Mouse (Mus musculus): Measurements from ENCODE around the gene Hist2h3c2. TPM values are rescaled to one million over a fixed set of nuclear protein-coding genes. Genes with fewer than 3 reads are reported as not detected.
"Not testable (repeated sequence)": the region's sequence is repeated elsewhere in the genome, so short reads cannot be mapped to it uniquely, and the experiment has no call there.

Hist2h3c2 gene
- 5.8 and 8.0 TPM in 2 replicates for polyA plus RNA-seq (2014; fragmentation: Nextera tagmentation; extraction: Ambion mirVana)

DNA sequence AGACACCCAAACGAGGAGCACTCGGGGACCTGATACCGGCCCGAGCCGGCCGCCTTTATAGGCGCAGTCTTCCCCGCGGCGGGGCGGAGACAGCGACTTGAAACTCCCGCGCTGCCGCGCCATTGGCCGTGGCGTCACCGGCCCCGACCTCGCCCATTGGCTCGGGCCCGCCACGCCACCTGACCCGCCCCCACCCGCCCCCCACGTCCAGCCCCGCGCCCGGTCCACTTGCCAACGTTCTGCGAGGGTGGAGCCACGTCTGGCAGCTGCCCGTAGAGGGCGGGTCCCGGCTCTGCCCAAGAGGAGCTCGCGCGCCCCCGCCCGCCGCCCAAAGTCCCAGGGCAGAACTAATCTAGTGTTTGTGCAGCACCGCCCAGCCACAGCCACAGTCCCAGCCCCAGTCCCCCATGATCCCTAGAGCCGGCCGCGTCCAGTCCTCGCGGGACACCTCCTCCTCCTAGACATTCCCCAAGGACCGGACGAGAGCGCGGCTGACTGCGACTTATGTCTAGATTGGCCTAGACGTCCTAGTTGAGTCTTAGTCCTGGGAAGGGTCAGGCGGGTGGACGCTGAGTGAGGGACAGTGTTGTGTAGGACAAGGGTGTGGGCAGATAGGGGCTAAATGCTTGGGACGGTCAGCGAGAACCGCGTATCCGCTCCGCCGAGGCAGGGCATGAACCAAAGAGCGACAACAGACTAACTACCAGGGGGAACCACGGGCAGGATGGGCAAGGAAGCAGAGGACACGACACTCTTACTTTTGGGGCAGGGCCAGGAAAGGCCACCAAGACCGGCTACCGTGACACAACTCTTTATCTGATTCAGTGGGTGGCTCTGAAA, at the start of gene Hist2h3c2:
Hist2h3c2 (minus strand) TSS at position 174 of the 840 bp plus-strand sequence.
- Histone ChIP-seq H3K4me1 (replicated peaks; ENCODE audit: control insufficient read depth, insufficient read depth, low read length) (peaks cover 16% of the 10 kb centered on the region), H3K4me3 (ENCODE audit: low read depth, low read length) (peak within 1 kb of the TSS; percentile 52), H3K9ac (ENCODE audit: low read depth, low read length) (peak within 1 kb of the TSS; percentile 76), H3K4me2 (peak within 1 kb of the TSS; percentile 81), H3K27ac (ENCODE audit: low read depth, low read length) (peak within 1 kb of the TSS; percentile 89)
- not testable (repeated sequence) for H3K27me3 ChIP-seq (replicated peaks; ENCODE audit: control insufficient read depth, insufficient read depth, low read length); H3K9me3 ChIP-seq (ENCODE audit: control insufficient read depth, low read length); DNase-seq (ENCODE audit: low spot score); H3K36me3 ChIP-seq (ENCODE audit: control insufficient read depth, insufficient read depth, low read length)
- WGBS = 0% methylated on average over 22 of the region's 68 CpGs
- peak; percentile 84 for ATAC-seq (replicated peaks; ENCODE audit: low FRiP score)

DNA sequence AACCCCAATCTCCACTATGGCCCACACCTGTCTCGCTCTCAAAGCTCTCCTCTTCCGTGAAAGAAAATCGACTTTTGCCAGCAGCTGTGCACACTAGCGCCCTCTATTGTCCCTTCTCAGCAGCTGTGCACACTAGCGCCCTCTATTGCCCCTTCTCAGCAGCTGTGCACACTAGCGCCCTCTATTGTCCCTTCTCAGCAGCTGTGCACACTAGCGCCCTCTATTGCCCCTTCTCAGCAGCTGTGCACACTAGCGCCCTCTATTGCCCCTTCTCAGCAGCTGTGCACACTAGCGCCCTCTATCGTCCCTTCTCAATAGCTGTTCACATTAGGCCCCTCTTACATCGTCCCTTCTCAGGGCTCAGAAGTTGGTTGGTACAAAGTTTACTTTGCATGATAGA, 48.4 kb upstream of the Hist2h3c2 start:
- WGBS = 87% methylated on average over 11 of the region's 11 CpGs
- H3K9ac ChIP-seq (ENCODE audit: low read depth, low read length); H3K27me3 ChIP-seq (replicated peaks; ENCODE audit: control insufficient read depth, insufficient read depth, low read length); H3K9me3 ChIP-seq (ENCODE audit: control insufficient read depth, low read length); H3K4me3 ChIP-seq (ENCODE audit: low read depth, low read length); H3K4me2 ChIP-seq; H3K36me3 ChIP-seq (ENCODE audit: control insufficient read depth, insufficient read depth, low read length); H3K27ac ChIP-seq (ENCODE audit: low read depth, low read length); H3K4me1 ChIP-seq (replicated peaks; ENCODE audit: control insufficient read depth, insufficient read depth, low read length); DNase-seq (ENCODE audit: low spot score); ATAC-seq (replicated peaks; ENCODE audit: low FRiP score): not testable (repeated sequence)

DNA sequence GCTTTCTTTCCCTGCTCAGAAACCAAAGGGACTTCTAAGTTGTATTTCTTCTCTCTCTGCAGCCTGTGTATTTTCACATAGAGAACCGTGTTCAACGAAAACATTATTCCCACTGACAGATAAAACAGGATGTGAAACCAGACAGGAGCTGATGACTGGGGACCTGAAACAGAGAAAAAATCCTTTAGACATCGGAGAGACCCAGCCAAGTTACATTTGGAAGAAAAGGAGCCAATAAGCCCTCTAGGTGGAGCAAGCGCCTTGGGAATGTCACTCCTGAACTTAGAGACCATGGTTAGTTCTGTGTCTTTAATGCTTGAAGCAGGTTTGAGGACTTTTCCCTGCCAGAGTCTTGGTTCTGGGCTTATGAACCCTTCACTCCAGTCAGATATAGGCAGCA, 45.5 kb upstream of the Hist2h3c2 start:
- H3K27me3 ChIP-seq (replicated peaks; ENCODE audit: control insufficient read depth, insufficient read depth, low read length) = no peaks in the 10 kb centered on the region
- no peaks in the 10 kb centered on the region for H3K9me3 ChIP-seq (ENCODE audit: control insufficient read depth, low read length)
- no peak for ATAC-seq (replicated peaks; ENCODE audit: low FRiP score)
- peaks cover 6% of the 10 kb centered on the region for H3K4me1 ChIP-seq (replicated peaks; ENCODE audit: control insufficient read depth, insufficient read depth, low read length)
- H3K9ac ChIP-seq (ENCODE audit: low read depth, low read length) = no peak overlapping the region
- 19% methylated on average over 4 of the region's 4 CpGs for WGBS
- H3K4me2 ChIP-seq = peak overlapping the region; percentile 35
- H3K27ac ChIP-seq (ENCODE audit: low read depth, low read length) = no peak overlapping the region
- no peak for DNase-seq (ENCODE audit: low spot score)
- H3K36me3 ChIP-seq (ENCODE audit: control insufficient read depth, insufficient read depth, low read length) = no peaks in the 10 kb centered on the region
- H3K4me3 ChIP-seq (ENCODE audit: low read depth, low read length) = no peak overlapping the region

DNA sequence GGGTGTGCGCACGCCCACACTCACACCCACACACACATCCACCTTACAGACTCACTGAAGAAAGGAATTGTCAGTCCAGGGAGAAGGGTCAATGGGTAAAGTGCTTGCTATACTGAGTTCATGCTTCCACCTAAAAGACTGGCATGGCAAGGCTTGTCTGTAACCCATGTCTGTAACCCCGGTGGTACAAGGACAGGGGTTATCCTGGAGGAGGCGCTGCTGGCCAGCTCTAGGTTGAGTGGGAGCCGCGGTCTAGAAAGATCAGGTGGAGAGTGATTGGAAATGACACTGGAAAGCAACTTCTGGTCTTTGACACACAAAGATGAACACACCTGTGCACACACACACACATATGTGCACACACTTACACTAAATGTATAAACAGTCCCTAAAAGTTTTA, 41.7 kb upstream of the Hist2h3c2 start:
- no peak overlapping the region for H3K4me3 ChIP-seq (ENCODE audit: low read depth, low read length)
- H3K4me1 ChIP-seq (replicated peaks; ENCODE audit: control insufficient read depth, insufficient read depth, low read length) = peaks cover 15% of the 10 kb centered on the region
- no peaks in the 10 kb centered on the region for H3K36me3 ChIP-seq (ENCODE audit: control insufficient read depth, insufficient read depth, low read length)
- no peaks in the 10 kb centered on the region for H3K9me3 ChIP-seq (ENCODE audit: control insufficient read depth, low read length)
- H3K4me2 ChIP-seq = no peak overlapping the region
- 57% methylated on average over 6 of the region's 6 CpGs for WGBS
- no peak overlapping the region for H3K27ac ChIP-seq (ENCODE audit: low read depth, low read length)
- no peak for DNase-seq (ENCODE audit: low spot score)
- no peaks in the 10 kb centered on the region for H3K27me3 ChIP-seq (replicated peaks; ENCODE audit: control insufficient read depth, insufficient read depth, low read length)
- ATAC-seq (replicated peaks; ENCODE audit: low FRiP score) = no peak
- no peak overlapping the region for H3K9ac ChIP-seq (ENCODE audit: low read depth, low read length)

DNA sequence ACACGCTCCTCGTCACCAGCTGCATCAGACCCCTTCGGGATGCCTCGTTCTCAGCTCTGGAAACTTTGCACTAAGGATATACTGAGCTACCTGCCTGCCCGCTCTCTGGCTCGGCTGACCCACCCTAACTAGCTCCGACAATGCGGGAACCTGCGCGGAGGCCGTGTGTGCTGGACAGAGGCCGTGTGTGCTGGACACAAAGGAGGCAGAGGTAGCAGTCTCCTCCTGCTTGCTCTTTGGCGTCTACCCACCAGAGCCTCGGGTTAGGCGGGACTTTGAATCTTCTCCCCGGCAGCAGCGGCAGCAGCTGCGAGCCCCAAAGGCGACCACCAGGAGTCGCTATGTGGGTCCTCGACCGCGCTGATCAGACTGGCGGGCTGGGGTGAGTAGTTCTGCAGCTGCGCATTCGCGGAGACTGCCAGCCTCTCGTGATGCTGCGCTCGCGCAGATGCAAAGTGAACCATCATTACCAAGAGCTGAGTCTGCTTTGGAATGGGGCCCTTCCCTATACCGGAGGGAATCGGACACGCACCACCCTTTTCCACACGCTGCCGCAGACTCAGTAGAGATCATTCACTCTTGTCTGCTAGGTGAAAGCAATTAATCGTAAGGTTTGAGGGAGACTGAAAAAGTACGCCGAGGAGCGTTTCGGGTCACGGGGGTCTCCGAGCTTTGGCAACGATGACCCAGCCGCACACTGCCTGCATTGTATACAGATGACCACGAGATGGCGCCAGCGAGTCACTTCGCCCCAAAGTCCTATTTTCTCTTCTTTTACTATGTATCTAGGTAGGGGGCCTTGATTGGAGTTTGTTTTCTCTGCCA, 39.1 kb upstream of the Hist2h3c2 start:
- Histone ChIP-seq H3K36me3 (ENCODE audit: control insufficient read depth, insufficient read depth, low read length) (no peaks in the 10 kb centered on the region), H3K27me3 (replicated peaks; ENCODE audit: control insufficient read depth, insufficient read depth, low read length) (no peaks in the 10 kb centered on the region), H3K27ac (ENCODE audit: low read depth, low read length) (peak overlapping the region; percentile 74)

DNA sequence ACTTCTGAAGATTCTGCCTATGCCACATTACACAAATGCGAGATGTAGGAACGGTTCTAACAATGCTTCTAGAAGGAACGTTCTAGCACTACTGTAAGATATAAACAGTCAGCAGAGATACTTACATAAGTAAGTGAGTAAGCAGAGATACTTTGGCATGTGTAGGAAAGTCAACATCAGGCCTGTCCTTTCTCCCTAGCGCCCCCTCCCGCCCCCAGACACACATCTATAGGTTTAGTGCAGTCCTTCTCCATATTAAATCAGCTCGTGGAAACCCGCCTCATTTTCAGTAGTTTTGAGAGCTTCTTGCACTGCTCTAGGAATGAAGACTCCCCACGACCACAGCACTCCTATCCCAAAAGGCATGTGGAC, 38.5 kb upstream of the Hist2h3c2 start:
- Histone ChIP-seq H3K4me2 (peak overlapping the region; percentile 94), H3K36me3 (ENCODE audit: control insufficient read depth, insufficient read depth, low read length) (no peaks in the 10 kb centered on the region), H3K4me3 (ENCODE audit: low read depth, low read length) (peak overlapping the region; percentile 58), H3K9me3 (ENCODE audit: control insufficient read depth, low read length) (no peaks in the 10 kb centered on the region), H3K27me3 (replicated peaks; ENCODE audit: control insufficient read depth, insufficient read depth, low read length) (no peaks in the 10 kb centered on the region), H3K4me1 (replicated peaks; ENCODE audit: control insufficient read depth, insufficient read depth, low read length) (peaks cover 9% of the 10 kb centered on the region), H3K27ac (ENCODE audit: low read depth, low read length) (peak overlapping the region; percentile 74), H3K9ac (ENCODE audit: low read depth, low read length) (peak overlapping the region; percentile 72)
- WGBS = 15% methylated on average over 8 of the region's 8 CpGs
- ATAC-seq (replicated peaks; ENCODE audit: low FRiP score) = peak; percentile 78
- no peak for DNase-seq (ENCODE audit: low spot score)

More for the DNA sequence above, 39.1 kb upstream of the Hist2h3c2 start:
- WGBS = under 1% methylated on average over 49 of the region's 49 CpGs
- H3K4me2 ChIP-seq = peak overlapping the region; percentile 94
- no peaks in the 10 kb centered on the region for H3K9me3 ChIP-seq (ENCODE audit: control insufficient read depth, low read length)
- peak overlapping the region; percentile 58 for H3K4me3 ChIP-seq (ENCODE audit: low read depth, low read length)
- H3K4me1 ChIP-seq (replicated peaks; ENCODE audit: control insufficient read depth, insufficient read depth, low read length) = peaks cover 9% of the 10 kb centered on the region
- H3K9ac ChIP-seq (ENCODE audit: low read depth, low read length) = peak overlapping the region; percentile 72
- DNase-seq (ENCODE audit: low spot score) (peak; percentile 92), ATAC-seq (replicated peaks; ENCODE audit: low FRiP score) (peak; percentile 91)

DNA sequence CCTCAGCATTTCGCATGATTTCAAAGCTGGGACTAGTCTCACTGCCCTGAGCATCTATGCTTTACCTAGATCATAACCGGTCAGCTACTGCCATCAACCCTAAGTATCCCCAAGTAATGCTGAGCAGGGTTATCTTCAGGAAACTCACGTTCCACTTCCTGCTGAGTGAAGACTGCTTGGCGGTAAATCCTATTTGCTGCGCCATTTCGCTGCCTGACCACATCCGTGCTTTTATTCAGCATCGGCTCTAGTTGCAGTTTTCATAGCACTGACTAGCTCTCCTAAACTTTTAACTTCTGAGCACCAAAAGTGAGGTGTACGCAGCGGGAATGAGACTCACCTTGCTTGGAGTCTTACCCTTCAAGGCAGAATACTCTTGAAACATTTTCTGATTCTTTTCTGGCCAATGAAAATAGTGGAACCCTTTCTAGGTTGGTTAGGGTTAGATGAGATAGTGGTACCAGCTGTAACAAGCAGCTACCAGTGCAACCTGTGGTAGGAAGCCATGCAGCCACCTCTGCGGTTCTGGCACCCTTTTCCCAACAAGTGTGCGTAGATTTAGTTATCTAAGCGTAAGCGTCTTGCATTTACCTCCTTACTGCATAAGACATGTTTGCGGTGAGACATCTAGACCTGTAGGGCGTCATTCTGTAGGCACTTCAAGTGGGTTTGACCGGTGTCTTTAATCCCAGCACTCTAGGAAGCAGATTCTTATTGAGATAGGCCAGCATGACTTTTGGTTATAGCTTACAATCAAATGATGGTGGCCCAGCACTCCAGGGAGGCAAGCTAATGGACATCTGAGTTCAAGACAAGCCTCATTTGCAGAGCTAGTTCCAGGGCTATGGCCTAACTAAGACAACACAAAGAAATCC, 34.9 kb upstream of the Hist2h3c2 start:
- H3K9me3 ChIP-seq (ENCODE audit: control insufficient read depth, low read length) = no peaks in the 10 kb centered on the region
- no peaks in the 10 kb centered on the region for H3K27me3 ChIP-seq (replicated peaks; ENCODE audit: control insufficient read depth, insufficient read depth, low read length)
- no peak overlapping the region for H3K9ac ChIP-seq (ENCODE audit: low read depth, low read length)
- peaks cover 13% of the 10 kb centered on the region for H3K4me1 ChIP-seq (replicated peaks; ENCODE audit: control insufficient read depth, insufficient read depth, low read length)
- DNase-seq (ENCODE audit: low spot score) (no peak), ATAC-seq (replicated peaks; ENCODE audit: low FRiP score) (no peak)
- no peaks in the 10 kb centered on the region for H3K36me3 ChIP-seq (ENCODE audit: control insufficient read depth, insufficient read depth, low read length)
- WGBS = 65% methylated on average over 17 of the region's 17 CpGs
- H3K4me3 ChIP-seq (ENCODE audit: low read depth, low read length) = no peak overlapping the region
- no peak overlapping the region for H3K27ac ChIP-seq (ENCODE audit: low read depth, low read length)
- H3K4me2 ChIP-seq = peak overlapping the region; percentile 19; the same call in 1 of the 2 replicates
